Mouse (Mus musculus) brain, adult 2 months (tissue): ENCODE measurements around the gene Ltf.

Experiments
- DNase-seq: peaks from one replicate; pipeline ENCODE4 v3.0.0; 2011; ENCODE audit warnings: low read depth, low spot score

Gene Ltf

DNA sequence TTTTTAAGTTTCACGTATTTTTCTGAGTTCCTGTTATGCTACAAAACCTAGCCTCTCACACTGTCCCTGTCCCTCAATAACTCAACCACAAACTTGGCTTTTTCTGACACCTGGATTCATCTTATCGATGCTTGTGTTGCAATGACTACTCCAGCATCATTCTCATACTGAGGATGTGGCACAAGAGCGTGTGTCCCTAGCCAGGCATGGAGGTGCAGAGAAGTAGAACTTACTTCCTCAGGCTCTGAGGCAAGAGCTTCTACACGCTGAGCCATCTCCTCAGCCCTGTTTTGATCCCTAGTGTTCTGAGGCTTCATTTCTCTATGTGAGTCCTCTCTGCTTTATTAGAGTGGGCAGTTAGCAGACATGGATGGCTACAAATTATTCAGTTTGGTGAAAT, 14.6 kb downstream of the Ltf start:
- DNase-seq = no peak

DNA sequence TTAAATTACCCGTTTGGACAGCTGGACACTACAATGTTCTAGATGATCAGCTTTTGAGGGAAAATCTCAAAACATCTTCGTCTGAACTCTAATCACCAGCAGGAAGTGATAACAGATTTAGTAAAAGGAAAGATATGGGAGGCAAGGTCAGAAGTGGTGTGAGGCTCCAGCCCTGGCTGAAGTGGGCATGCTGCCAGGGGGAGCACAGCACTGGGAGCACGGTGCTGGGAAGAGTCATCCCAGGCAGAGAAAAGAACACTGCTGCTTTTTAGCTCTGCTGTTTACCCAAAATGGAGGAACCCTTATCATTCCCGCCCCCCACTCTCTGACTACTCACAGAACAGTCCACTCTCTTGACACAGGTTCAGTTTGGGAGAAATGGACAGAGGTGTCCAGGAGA, 20.9 kb downstream of the Ltf start:
- no peak for DNase-seq

DNA sequence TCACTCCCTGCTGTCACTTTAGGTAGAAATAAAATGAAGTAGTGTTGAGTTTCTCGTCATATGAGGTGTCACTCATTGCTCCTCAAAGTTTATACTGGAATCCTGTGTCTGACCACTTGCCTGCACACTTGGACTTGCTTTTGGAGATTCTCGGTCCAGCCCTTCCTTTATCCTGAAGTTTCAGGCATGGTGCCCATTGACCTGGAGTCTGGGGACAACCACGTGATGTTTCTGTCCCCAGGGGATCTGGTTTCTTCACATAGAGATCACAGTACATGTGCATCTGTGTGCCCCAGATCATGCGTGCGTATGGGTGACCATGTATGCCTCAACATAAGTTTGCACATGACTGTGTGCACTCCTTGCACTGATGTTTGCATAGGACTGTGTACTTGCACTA, 23.2 kb downstream of the Ltf start:
- DNase-seq = no peak

DNA sequence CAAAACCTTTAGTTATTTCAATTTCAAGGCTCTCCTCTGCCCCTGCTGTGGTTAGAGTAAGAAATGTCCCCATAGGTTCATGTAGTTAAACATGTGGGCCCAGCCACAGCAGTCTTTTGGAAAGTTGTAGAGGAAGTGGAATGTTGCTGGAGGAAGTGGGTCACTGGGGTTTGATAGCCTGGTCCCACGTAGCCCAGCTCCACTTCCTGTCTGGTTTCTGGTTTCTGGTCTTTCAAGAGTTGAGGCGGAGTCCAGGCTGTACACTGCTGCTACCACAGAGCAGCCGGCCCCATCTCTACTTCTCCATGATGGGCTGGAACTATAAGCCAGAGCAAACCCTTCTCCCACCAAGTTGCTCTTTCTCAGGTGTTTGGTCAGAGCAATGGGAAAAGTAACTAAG, 27.2 kb downstream of the Ltf start:
- peak; percentile 12 for DNase-seq

DNA sequence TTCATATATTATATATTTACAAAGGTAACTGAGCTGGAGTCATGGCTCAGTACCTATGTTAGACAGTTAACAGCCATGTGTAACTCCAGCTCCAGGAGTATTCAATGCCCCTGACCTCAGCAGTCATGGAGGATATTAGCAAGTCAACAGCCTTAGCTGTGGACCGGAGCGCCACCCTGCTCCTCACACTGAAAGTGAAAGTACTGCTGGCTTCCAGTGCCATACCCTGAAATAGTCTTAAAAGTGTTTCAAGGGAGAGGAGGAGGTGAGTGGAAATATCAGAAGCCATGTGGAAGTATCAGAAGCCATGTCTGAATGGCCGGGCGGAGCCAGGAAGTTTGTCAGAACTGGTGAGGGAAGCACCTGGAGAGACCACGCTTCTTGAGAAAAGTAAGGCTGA, 28.2 kb downstream of the Ltf start:
- no peak for DNase-seq

DNA sequence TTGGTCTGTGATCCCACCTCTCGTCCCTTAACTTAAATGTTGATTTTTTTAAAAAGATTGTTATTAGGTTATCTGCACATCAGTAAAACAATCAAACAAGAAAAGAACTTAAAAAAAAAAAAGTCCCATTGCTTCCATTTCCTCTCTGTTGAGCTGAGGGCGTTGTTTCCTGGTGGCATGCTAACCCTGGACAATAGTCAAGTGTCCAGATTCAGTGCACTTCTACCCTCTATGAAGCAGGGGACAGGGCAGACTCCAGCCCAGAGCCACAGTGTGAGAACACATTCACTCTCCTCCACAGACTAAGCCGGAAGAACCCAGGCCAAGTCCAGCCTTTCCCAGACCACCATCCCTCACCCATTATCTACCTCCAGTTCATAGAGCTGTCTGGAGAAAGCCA, 29.4 kb downstream of the Ltf start:
- no peak for DNase-seq

DNA sequence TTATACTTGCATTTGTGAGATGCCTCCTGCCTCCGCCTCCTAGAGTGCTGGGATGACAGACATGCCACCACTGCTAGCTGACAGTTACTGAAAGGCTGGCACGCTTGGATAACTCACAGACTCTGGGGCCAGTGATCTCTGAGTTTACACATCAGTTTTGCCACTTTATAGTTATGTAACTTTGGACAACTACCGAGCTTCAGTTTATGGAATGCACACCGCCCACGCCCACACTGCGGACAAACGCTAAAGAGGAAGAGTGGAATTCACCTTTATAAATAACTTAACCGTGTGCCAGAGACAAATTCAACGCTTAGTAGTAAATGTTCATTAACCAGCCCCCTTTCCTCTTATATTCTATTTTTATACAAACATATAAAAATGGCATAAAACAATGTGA, 35.9 kb downstream of the Ltf start:
- no peak for DNase-seq

DNA sequence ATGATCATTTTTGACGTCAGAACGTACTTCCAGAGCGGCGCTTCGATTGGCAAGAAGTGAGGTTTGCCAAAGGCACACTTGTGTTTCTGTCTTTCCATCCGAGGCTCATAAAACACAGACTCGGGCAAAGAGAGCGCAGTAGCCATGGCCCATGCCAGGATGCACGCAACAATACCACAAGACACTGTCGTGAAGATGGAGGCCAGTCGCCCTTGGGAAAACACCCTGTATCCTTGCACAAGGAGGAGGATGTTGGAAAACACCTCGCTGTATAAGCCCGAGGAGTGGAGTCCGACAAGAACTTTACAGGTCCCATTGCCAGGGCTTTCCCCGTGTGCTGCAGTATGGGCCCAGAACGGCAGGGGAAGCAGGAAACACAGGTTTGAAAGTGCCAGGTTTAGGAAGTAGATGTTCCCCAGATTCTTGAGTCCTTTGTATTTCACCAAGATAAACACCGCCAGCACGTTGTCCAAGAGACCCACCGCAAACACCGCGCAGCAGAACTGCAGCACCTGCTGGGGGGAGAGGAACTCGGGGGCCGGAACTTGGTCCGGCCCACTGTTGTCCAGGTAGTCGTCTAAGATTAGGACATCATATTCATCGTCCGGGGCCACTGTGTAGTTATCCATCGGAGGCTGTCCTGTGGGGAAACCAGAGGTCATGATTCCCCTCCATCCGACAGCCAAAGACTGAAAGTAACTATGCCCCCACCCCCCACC, 36.9 kb downstream of the Ltf start:
- no peak for DNase-seq

DNA sequence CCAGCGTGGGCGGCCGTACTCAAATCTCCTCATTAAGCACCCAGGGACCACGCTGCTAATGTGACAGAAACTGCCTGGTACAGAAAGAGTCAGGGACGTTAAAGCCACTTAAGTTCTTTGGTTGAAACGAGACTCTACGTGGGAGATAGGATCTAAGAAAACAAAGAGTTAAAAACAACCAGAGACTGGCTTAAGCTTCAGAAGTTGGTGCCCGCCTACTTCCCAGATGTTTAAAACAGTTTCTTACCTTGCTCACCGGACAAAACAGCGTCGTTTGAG, 37.4 kb downstream of the Ltf start:
- no peak for DNase-seq

DNA sequence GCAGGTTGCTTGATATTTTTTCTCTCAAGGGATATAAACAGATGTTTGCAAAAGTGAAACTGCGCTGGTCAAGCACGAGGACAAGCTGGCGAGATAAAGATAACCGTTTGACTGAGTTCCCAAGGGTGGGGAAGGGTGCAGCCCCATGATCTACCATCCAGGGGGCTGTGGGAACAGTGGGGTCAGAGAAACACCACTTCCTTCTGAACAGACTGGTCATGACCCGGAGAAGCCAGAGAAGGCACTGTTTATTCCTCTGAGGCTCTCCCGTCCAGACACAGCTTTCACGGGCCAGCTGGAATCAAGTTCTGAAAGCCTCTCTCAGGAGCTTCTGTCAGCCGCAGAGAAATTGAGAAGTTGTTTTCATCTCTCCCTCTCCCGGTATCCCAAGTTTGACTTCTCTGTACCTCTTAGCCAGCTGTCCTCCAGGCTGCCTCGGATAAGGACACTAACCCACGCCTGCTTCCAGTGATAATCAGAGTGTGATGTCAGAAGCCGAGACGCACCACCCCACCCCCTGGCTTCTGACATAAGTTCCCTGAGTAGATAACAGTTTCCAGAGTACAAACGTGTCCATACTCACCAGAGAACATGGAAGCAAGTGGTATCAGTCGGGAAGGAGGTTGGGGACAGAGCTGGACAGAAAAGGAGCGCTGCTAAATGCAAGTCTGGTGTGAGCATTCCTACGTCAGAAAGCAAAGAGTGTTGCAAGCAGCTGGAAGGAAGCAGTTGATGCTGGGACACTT, 37.9 kb downstream of the Ltf start, which contains the start of gene Ccrl2:
Gene Ccrl2, minus strand, starts transcription at position 722 of the 746 bp plus-strand sequence.
- DNase-seq = peak; percentile 9

DNA sequence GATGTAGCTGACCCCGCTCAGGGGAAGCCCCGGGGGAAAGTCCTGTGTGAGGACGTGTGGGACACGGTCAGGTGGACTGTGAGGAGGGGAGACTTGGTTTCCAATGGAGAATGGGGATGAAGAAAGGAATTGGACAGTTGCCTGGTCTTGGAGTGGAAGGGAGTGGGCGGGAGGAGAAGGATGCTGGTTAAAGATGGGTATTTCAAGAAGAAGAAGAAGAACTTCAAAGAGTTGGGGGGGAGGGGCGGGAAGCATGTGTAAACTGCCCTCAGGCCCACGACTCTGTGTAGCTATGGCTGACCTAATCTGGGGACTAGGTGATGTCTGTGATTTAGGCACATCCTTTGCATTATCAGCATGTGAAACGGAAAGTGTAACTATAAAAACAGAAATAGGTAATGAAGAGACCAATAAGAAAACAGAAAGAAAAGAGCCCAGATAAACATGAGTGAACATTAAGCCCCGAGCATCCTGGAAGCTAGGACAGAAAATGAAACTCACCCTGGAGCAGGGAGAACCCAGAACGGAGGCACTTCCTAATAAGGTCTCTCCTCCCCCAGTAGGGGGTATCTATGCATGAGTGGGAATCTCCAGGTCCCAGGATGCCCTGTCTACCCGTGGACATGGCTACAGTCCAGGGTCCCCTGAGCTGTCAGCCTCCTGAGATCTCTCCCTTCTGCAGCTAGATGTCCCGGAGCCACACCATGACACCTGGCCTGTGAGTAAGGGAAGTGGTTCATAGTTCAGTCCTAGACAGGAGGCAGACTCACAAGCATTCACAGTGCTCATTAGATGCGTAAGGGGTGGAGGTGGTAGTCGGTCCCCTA, 38.7 kb downstream of the Ltf start:
- DNase-seq = no peak

DNA sequence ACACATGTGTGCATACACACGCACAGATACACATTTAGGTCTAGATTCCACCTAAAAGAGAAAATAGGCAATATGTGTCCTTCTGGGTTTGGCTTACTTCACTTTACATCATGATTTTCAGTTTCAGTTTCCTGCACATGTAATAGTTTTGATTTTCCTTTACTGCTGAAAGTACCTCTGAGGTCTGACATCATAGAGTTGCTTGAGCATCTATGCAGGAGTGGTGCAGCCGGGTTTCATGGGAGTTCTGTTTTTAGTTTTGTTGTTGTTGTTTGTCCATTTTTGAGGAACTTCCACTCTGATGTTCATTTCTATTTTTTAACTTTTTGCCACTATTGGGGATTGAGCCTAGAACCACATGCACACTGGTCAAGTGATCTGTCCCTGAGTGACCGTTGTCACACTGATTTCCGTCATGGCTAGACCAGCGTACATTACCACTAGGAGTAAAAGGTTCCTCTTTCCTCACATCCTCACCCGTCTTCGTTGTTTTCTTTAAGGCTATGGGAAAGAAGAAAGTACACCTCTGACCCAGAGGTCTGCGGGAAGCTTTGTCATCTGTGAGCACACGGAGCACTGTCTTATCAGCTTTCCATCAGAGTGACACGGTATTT, 40.0 kb downstream of the Ltf start:
- no peak for DNase-seq

DNA sequence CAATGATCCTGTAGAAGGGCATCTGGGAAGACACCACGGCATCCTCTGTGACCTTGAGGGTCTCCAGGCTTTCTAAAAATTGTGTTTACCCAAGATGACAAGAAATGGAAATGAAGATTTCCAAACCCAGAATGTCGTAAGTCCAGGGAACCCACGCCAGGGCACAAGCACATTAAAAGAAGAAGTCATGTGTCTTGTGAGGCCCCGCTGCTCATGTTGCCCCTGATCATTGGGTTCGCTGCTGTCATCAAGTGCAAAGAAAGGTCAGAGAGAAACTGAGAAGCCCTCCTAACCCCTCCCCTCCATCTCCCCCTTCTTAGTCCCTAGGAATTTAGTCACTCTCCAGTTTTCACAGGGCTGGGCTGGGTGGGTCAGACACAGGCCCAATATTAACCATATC, 43.8 kb downstream of the Ltf start:
- no peak for DNase-seq

DNA sequence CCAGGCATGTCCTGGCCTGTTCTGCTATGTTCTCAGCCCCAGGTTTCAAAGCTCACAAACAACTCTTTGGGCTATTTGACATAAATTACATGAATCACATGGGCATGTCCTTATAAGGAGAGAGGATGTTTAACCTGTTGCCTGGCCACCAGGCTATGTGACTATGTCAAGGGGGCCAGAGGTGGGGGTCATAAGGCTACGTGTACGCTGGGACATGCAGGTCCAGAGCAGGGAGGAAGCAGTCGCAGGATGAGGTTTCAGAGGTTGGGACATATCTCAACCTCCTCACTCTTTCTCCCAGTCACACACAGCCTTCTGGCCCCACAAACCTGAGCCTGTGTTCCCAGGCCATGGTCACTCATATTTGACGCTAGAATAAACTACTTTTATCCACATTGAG, 48.0 kb downstream of the Ltf start:
- no peak for DNase-seq

DNA sequence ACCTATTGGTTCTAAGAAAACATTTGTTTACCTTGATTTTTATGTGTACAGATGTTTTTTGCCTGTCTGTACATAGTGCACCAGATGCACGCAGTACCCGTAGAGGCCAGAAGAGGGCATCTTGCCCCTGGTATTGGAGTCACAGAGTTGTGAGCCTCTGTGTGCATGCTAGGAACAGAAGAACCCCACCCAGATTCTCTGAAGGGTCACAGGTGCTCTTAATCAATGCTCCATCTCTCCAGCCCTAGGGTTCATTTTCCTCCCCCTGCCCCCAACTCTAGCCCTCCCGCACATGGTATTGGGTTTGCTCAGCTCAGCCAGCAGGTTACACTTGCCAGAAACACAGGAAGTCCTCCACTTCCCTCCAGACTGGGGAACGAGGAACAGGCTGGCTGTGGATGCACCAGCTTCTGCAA, 51.5 kb downstream of the Ltf start:
- DNase-seq = peak; percentile 35

DNA sequence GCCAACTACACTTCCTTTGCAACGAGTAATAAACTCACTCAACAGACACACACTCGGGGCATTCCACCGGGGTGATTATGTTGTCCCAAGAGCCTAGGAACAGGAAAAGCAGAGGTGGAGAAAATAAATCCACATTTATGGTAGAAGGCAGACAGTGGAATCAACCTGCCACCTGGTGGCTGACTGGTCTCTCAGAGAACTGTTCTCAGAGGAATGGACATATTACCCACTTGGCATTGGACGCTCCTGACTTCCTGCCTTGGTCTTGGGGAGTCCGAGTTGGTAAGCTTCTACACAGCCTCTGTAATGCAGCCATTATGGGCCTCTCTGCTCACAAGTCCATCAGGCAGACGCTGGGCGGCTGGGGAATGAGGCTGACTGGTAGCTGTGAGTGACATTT, 53.1 kb downstream of the Ltf start:
- DNase-seq = peak; percentile 56

DNA sequence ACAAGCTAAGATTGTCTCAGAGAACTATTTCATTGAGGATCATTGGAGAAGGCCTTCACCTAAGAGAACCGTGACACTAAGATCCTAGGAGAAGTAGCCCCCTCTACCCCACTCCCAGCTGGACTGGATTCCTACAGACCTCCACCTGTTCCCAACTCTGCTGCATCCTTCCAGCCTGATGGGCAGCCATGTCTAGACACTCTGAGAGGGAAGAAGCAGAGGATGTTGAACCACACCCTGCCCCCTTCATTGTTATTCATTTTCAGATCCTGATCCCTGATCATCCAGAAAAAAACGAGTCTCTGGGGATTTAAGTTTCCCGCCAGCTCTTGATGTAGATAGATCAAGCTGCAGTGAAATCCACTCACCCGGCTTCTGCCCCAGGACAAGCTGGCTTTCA, 53.9 kb downstream of the Ltf start:
- DNase-seq = no peak

DNA sequence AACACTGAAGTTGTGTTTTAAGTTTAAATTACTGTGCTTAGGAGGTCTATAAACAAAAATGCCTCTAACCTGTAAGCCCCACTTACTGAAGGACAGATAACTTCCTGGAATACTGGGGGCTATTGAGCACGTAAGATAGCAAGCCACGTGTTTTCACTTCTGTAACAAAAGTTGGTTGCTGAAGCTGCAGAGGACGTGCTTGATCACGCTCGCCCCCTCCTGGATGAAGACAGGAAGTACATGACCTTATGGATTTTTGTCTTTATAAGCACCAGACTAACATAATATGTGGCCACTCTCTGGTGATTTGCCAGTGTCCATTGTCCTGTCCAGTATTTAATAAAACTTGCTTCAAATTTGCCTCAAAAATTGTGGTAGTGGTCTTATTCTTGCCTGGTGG, 58.7 kb downstream of the Ltf start:
- peak; percentile 38 for DNase-seq

DNA sequence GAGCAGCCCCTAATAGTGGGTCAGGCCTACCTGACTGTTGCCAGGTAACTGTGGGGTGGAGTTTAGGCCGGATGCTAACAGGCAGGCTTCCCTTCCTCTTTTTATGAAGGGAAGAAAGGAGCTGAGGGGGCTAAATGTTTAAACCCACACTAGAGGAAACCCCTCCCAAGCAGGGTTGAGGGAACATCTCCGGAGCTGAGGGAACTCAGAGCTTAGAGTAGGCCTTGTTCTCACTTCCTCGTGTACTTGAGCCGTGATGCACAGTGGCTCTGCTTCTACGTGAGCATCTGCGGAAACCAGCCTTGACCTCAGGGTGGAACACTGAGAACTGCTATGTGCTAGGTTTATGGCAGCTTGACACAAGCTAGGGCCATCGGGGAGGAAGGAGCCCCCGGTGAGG, 61.7 kb downstream of the Ltf start:
- DNase-seq = no peak

DNA sequence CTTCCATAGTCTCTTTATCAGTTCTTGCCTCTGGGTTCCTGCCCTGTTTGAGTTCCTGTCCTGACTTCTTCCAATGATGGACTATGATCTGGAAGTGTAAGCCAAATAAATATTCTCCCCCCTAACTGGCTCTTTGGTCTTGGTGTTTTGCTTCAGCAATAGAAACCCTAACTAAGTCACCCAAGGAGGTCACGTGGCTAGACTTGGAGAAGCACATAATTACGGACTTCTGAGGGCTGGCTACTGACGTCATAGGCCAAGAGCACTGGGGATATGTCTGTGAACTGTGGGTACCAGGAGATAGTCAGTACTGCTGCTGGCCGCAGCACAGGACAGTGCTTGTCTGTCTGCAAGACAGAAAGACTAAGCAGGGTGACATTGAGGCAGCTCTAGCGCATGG, 62.7 kb downstream of the Ltf start:
- no peak for DNase-seq

DNA sequence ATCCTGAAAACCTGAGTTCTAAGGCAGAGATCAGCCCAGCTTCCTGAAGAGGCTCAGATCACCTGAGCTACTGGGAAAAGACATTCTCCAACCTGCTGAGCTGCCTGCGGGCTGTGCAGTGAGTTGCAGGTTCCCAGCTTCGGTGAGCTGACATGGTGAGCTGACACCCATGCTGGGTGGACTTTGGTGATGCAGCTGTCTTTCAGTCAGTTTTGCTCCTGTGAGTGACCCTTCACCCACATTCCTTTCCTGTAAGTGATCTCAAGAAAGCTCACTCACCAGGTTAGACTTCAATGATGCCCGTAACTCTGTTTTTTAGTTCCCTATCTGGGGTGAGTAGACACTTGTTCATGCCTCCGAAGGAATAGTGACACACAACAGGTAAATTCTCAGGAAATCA, 66.3 kb downstream of the Ltf start:
- DNase-seq = no peak

DNA sequence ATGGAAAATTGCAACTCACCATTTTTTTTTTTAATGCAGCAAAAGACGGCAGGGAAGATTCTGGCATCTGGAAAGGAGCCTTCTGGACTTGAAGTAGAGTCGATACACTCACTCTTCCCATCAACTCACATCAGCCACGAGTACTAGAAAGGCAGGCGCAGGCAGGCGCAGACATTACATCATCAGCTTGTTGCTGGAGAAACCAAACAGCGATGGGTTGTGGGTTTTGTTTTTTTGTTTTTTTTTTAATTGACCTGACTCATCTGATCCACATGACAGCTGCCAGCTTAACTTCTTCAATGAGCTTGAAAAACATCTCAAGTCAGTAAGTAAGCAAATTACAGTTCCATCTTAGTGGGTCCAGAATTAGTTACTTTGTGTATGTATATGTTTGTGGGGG, 67.1 kb downstream of the Ltf start:
- no peak for DNase-seq
